Mouse (Mus musculus) megakaryocyte, adult 5-6 weeks (primary cell): ENCODE measurements around the gene 1700086D15Rik. TPM values are rescaled to one million over a fixed set of nuclear protein-coding genes. Genes with fewer than 3 reads are reported as not detected.

Experiments used
- ATAC-seq: 2 replicates; pipeline ENCODE4 v1.8.0; 2016; ENCODE audit warnings: mild to moderate bottlenecking, inconsistent platforms; ENCODE audit not compliant: poor library complexity, severe bottlenecking
- total RNA-seq, 2 experiments: library from RNA; stranded (forward) in 1 of 2; stranded (reverse) in 1 of 2; fragments of 153-499, 151-499 nt in 1 of 2; fragments of 221-1000, 200-1000 nt in 1 of 2; gene quantifications; 2 replicates each; pipeline versions ENCODE4 v1.2.3 to v1.2.4; 2015 to 2017

The 1700086D15Rik gene
- total RNA-seq, 2 experiments from 2014 or later = not detected

- ATAC-seq = no peak
Measured at GRCm38 (mm10) chr11:65137145-65137652, 22.5 kb downstream of the 1700086D15Rik start.

- no peak for ATAC-seq
Measured at GRCm38 (mm10) chr11:65135251-65135739, 24.4 kb downstream of the 1700086D15Rik start.

GRCm38 (mm10) chr11:65133661-65134060 is 26.0 kb downstream of the 1700086D15Rik start:
- no peak for ATAC-seq

GRCm38 (mm10) chr11:65129110-65129509 is 30.6 kb downstream of the 1700086D15Rik start:
- ATAC-seq = no peak

- no peak for ATAC-seq
Measured at GRCm38 (mm10) chr11:65128666-65129065, 31.0 kb downstream of the 1700086D15Rik start.

GRCm38 (mm10) chr11:65126566-65126965 is 33.1 kb downstream of the 1700086D15Rik start:
- ATAC-seq = no peak

GRCm38 (mm10) chr11:65124913-65125418 is 34.7 kb downstream of the 1700086D15Rik start:
- no peak for ATAC-seq

GRCm38 (mm10) chr11:65120276-65120675 is 39.4 kb downstream of the 1700086D15Rik start:
- ATAC-seq = no peak

- no peak for ATAC-seq
Measured at GRCm38 (mm10) chr11:65115811-65116210, 43.9 kb downstream of the 1700086D15Rik start.

GRCm38 (mm10) chr11:65112086-65112485 is 47.6 kb downstream of the 1700086D15Rik start:
- ATAC-seq = no peak

- no peak for ATAC-seq
Measured at GRCm38 (mm10) chr11:65111651-65112050, 48.0 kb downstream of the 1700086D15Rik start.

- ATAC-seq = no peak
Measured at GRCm38 (mm10) chr11:65110058-65110457, 49.6 kb downstream of the 1700086D15Rik start.

GRCm38 (mm10) chr11:65107734-65108171 is 51.9 kb downstream of the 1700086D15Rik start:
- ATAC-seq = no peak

GRCm38 (mm10) chr11:65107151-65107550 is 52.5 kb downstream of the 1700086D15Rik start:
- no peak for ATAC-seq

- ATAC-seq = no peak
Measured at GRCm38 (mm10) chr11:65104076-65104475, 55.6 kb downstream of the 1700086D15Rik start.

Other genes starting within 250 kb of the 1700086D15Rik start
- gene Elac2, start 180.9 kb downstream of the 1700086D15Rik start, total RNA-seq (2015) = 6.4 and 7.0 TPM in 2 replicates
- 12.9 and 17.4 TPM in 2 replicates for gene Elac2, start 180.9 kb downstream of the 1700086D15Rik start, total RNA-seq (2017)
- not detected in 2 replicates for gene Arhgap44, start 3.1 kb upstream of the 1700086D15Rik start, total RNA-seq (2015)
- not detected in 2 replicates for gene Arhgap44, start 3.1 kb upstream of the 1700086D15Rik start, total RNA-seq (2017)
- not detected in 2 replicates for gene Myocd, start 110.1 kb upstream of the 1700086D15Rik start, total RNA-seq (2015)
- gene Myocd, start 110.1 kb upstream of the 1700086D15Rik start, total RNA-seq (2017) = not detected in 2 replicates